Mouse (Mus musculus) ES-E14 (cell line): ENCODE results near the gene Ina. TPM values are rescaled to one million over a fixed set of nuclear protein-coding genes. Genes with fewer than 3 reads are reported as not detected.
A peak's percentile ranks its signal among the peaks of the same experiment; 100 is the strongest.

Experiments
- DNase-seq: peaks from one replicate; pipeline ENCODE4 v3.0.0-alpha.2; 2013; ENCODE audit warnings: low read depth, low spot score
- H3K27ac ChIP-seq: 2 replicates; pipeline ENCODE4 v1.5.1; 2012; ENCODE audit warnings: low read depth, mild to moderate bottlenecking, low read length, moderate library complexity, mixed read lengths; ENCODE audit not compliant: poor library complexity, insufficient read depth, severe bottlenecking
- H3K36me3 ChIP-seq: 2 replicates; pipeline ENCODE4 v1.6.1; 2012; ENCODE audit warnings: mild to moderate bottlenecking, low read length, moderate library complexity, mixed read lengths; ENCODE audit not compliant: control insufficient read depth, poor library complexity, insufficient read depth, severe bottlenecking
- H3K4me1 ChIP-seq, 2 experiments: fragments of 150-350 bp in 1 of 2; sonication (generic) in 1 of 2; 2 replicates each; pipeline ENCODE4 v1.6.1; 2012; ENCODE audit warnings: low read length in 2 of 2, mild to moderate bottlenecking in 1 of 2, mixed read lengths in 1 of 2; ENCODE audit not compliant: control insufficient read depth in 2 of 2, insufficient read depth in 2 of 2, poor library complexity in 1 of 2
- H3K4me3 ChIP-seq, 2 experiments: fragments of 150-350 bp in 1 of 2; sonication (generic) in 1 of 2; 2 replicates each; pipeline ENCODE4 v1.5.1; 2012; ENCODE audit warnings: low read length in 2 of 2, low read depth in 1 of 2, mild to moderate bottlenecking in 1 of 2, mixed read lengths in 1 of 2; ENCODE audit not compliant: insufficient read depth in 1 of 2, poor library complexity in 1 of 2, severe bottlenecking in 1 of 2
- H3K9ac ChIP-seq: 2 replicates; pipeline ENCODE4 v1.6.1; 2012; ENCODE audit warnings: low read depth, mild to moderate bottlenecking, low read length, mixed read lengths; ENCODE audit not compliant: poor library complexity, insufficient read depth, severe bottlenecking
- H3K9me3 ChIP-seq: fragments of 150-350 bp; sonication (generic); 2 replicates; pipeline ENCODE4 v1.6.1; 2012; ENCODE audit warnings: low read depth, mild to moderate bottlenecking, low read length; ENCODE audit not compliant: control insufficient read depth, insufficient read depth
- CHD2 ChIP-seq: IDR thresholded peaks from 2 replicates; pipeline ENCODE4 v1.6.1; 2014; ENCODE audit warnings: mild to moderate bottlenecking, low read depth, low read length, inconsistent platforms
- HCFC1 ChIP-seq: IDR thresholded peaks from 2 replicates; pipeline ENCODE4 v1.6.1; 2012; ENCODE audit warnings: low read length, inconsistent platforms, borderline replicate concordance; ENCODE audit not compliant: insufficient read depth
- MAFK ChIP-seq: IDR thresholded peaks from 2 replicates; pipeline ENCODE4 v1.6.1; 2014; ENCODE audit warnings: mild to moderate bottlenecking, low read depth, low read length, inconsistent platforms; ENCODE audit not compliant: insufficient read depth
- ZC3H11A ChIP-seq: IDR thresholded peaks from 2 replicates; pipeline ENCODE4 v1.6.1; 2012; ENCODE audit warnings: low read depth, mild to moderate bottlenecking, inconsistent platforms, low read length, borderline replicate concordance
- ZNF384 ChIP-seq: IDR thresholded peaks from 2 replicates; pipeline ENCODE4 v1.6.1; 2012; ENCODE audit warnings: low read depth, low read length, inconsistent platforms
- in situ Hi-C, 2 experiments: fragments of 600-800 bp; cut with MboI; formaldehyde crosslinking; loops; one replicate each; pipeline ENCODE4 v1.15.1; 2025; ENCODE audit warnings: low sequenced_read_pairs in 2 of 2, inconsistent platforms in 1 of 2; ENCODE audit not compliant: unreplicated experiment in 2 of 2
- total RNA-seq: library from RNA; depleted of rRNA; stranded (reverse); fragments of 300-350 nt; gene quantifications from 2 replicates; pipeline ENCODE4 v1.2.3, GENCODE M21; 2012

The Ina gene
- total RNA-seq, 1 experiment: 9.8 TPM

GRCm38 (mm10) chr19:46971712-46972111, 42.8 kb upstream of the Ina start:
- Histone ChIP-seq H3K9me3 (no peaks in the 10 kb centered on the region), H3K36me3 (no peaks in the 10 kb centered on the region), H3K27ac (no peak overlapping the region), H3K4me1 (peaks cover 2 to 15% of the 10 kb centered on the region in 2 experiments; a peak in 2 of 4 replicates), H3K4me3 (no peak overlapping the region), H3K9ac (0 out of 2 replicates have a peak overlapping the region, but pooled peaks have one; percentile 4)
- DNase-seq: no peak
- in situ Hi-C loops: no loop called here
- TF ChIP-seq HCFC1 (no peak), ZNF384 (no peak), MAFK (no peak), CHD2 (no peak), ZC3H11A (no peak)

GRCm38 (mm10) chr19:46972159-46972558, 42.3 kb upstream of the Ina start:
- H3K27ac ChIP-seq: no peak overlapping the region
- H3K9me3 ChIP-seq: no peaks in the 10 kb centered on the region
- H3K4me3 ChIP-seq: no peak overlapping the region
- no peak overlapping the region for H3K9ac ChIP-seq
- no peaks in the 10 kb centered on the region for H3K36me3 ChIP-seq
- TF ChIP-seq MAFK: no peak
- no peak for TF ChIP-seq ZC3H11A
- TF ChIP-seq HCFC1: no peak
- DNase-seq: no peak
- H3K4me1 ChIP-seq: peaks cover 2 to 15% of the 10 kb centered on the region in 2 experiments; a peak in 2 of 4 replicates
- in situ Hi-C loops: no loop called here

- Histone ChIP-seq H3K9ac (no peak overlapping the region), H3K4me1 (peaks cover 2 to 13% of the 10 kb centered on the region in 2 experiments; a peak in 2 of 4 replicates), H3K4me3 (no peak overlapping the region), H3K36me3 (no peaks in the 10 kb centered on the region), H3K27ac (no peak overlapping the region), H3K9me3 (no peaks in the 10 kb centered on the region)
- DNase-seq: no peak
- TF ChIP-seq ZC3H11A (no peak), CHD2 (no peak), HCFC1 (no peak), MAFK (no peak), ZNF384 (no peak)
- in situ Hi-C loops: no loop called here
Measured at GRCm38 (mm10) chr19:46975565-46975964, 38.9 kb upstream of the Ina start.

DNA sequence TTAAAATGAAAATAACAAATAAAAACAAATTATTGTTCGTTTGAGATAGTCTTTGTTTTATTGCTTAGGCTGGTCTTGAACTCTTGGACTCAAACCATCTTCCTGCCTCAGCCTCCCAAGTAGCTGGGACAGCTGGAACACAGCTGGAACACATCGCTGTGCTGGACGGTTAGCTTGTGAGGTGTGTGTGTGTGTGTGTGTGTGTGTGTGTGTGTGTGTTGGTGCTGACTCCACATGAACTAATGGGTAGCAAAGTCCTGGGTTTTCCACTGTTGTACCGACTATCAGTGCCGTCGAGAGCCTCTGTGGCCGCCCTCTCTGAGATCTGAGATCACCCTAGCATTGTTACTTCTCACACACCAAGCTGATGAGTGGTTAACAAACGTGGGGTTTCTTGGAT, 38.5 kb upstream of the Ina start:
- TF ChIP-seq MAFK (no peak), ZC3H11A (no peak), CHD2 (no peak), ZNF384 (no peak), HCFC1 (no peak)
- in situ Hi-C loops: no loop called here
- Histone ChIP-seq H3K27ac (no peak overlapping the region), H3K36me3 (no peaks in the 10 kb centered on the region), H3K9ac (no peak overlapping the region), H3K4me1 (peaks cover 2 to 12% of the 10 kb centered on the region in 2 experiments; a peak in 2 of 4 replicates), H3K9me3 (no peaks in the 10 kb centered on the region), H3K4me3 (no peak overlapping the region)
- DNase-seq: no peak

DNA sequence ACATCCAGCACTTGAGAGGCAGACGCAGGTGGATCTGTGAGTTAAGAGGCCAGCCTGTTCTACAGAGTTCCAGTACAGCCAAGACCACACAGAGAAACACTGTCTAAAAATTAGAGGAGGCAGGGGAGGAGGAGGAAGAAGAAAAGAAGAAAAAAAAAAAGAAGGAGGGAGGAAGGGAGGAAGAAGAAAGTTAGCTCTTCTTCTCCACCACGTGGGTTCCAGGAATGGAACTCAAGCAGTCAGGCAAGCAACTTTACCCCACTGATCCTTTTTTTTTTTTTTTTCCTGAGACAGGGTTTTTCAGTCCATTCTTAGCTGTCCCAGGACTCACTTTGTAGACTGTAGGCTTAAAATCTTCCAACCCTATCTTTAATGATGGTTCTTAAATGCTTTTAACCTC, 37.8 kb upstream of the Ina start:
- in situ Hi-C loops: no loop called here
- H3K9ac ChIP-seq: no peak overlapping the region
- peaks cover 0 to 7% of the 10 kb centered on the region in 2 experiments; a peak in 2 of 4 replicates for H3K4me1 ChIP-seq
- H3K36me3 ChIP-seq: no peaks in the 10 kb centered on the region
- no peak overlapping the region for H3K27ac ChIP-seq
- H3K9me3 ChIP-seq: no peaks in the 10 kb centered on the region
- TF ChIP-seq ZNF384 (no peak), HCFC1 (no peak), ZC3H11A (no peak), CHD2 (no peak), MAFK (no peak)
- DNase-seq: no peak
- H3K4me3 ChIP-seq: no peak overlapping the region
